Mouse (Mus musculus) olfactory bulb, adult 2 months (tissue): ENCODE results near the gene 4930556J24Rik. TPM values are rescaled to one million over a fixed set of nuclear protein-coding genes. Genes with fewer than 3 reads are reported as not detected.

ENCODE experiments used
- H3K27ac ChIP-seq: fragments of 200-500 bp; 2 replicates; pipeline ENCODE4 v1.5.1; 2012; ENCODE audit warnings: low read depth, low read length; ENCODE audit not compliant: insufficient read depth
- H3K4me1 ChIP-seq: fragments of 200-500 bp; 2 replicates; pipeline ENCODE4 v1.6.1; 2012; ENCODE audit warnings: low read length; ENCODE audit not compliant: control insufficient read depth, insufficient read depth
- H3K4me3 ChIP-seq: fragments of 200-500 bp; 2 replicates; pipeline ENCODE4 v1.5.1; 2012; ENCODE audit warnings: mild to moderate bottlenecking, low read depth, low read length, moderate library complexity; ENCODE audit not compliant: insufficient read depth
- CTCF ChIP-seq: fragments of 200-500 bp; IDR thresholded peaks from 2 replicates; pipeline ENCODE4 v1.5.1; 2012; ENCODE audit warnings: low read depth, mild to moderate bottlenecking, low read length, moderate library complexity; ENCODE audit not compliant: insufficient read depth
- POLR2A ChIP-seq: fragments of 200-500 bp; IDR thresholded peaks from 2 replicates; pipeline ENCODE4 v1.6.1; 2012; ENCODE audit warnings: mild to moderate bottlenecking, low read depth, low read length, moderate library complexity; ENCODE audit not compliant: insufficient read depth
- WGBS: fragments of 180-500 bp; shearing (Covaris S2); methylation state at CpG from one replicate; pipeline ENCODE4 v1.1.7; 2018; 5-methylcytosine and 5-hydroxymethylcytosine counted together
- polyA plus RNA-seq: library from polyadenylated mRNA; stranded (reverse); fragments of >200 nt; gene quantifications from 2 replicates; pipeline ENCODE4 v1.2.4, GENCODE M21; 2012; ENCODE audit warnings: low replicate concordance; ENCODE audit not compliant: missing spikeins, insufficient read depth, insufficient read length

4930556J24Rik gene
- polyA plus RNA-seq, 1 experiment: not detected

GRCm38 (mm10) chr11:3996840-3997239 is 20.3 kb upstream of the 4930556J24Rik start:
- WGBS: 95% methylated on average over 3 of the region's 3 CpGs
- Histone ChIP-seq H3K27ac (no peak overlapping the region), H3K4me3 (no peak overlapping the region), H3K4me1 (peaks cover 10% of the 10 kb centered on the region)
- TF ChIP-seq CTCF (no peak), POLR2A (no peak)

GRCm38 (mm10) chr11:3995511-3995910 is 18.9 kb upstream of the 4930556J24Rik start:
- H3K27ac ChIP-seq: no peak overlapping the region
- TF ChIP-seq CTCF (no peak), POLR2A (no peak)
- no peak overlapping the region for H3K4me3 ChIP-seq
- peaks cover 10% of the 10 kb centered on the region for H3K4me1 ChIP-seq
- WGBS: 89% methylated on average over 5 of the region's 5 CpGs

GRCm38 (mm10) chr11:3993914-3994313 is 17.3 kb upstream of the 4930556J24Rik start:
- Histone ChIP-seq H3K4me3 (no peak overlapping the region), H3K27ac (no peak overlapping the region), H3K4me1 (peaks cover 13% of the 10 kb centered on the region)
- TF ChIP-seq POLR2A (no peak), CTCF (no peak)
- WGBS: 82% methylated on average over 6 of the region's 6 CpGs

- Histone ChIP-seq H3K27ac (no peak overlapping the region), H3K4me3 (no peak overlapping the region), H3K4me1 (peaks cover 8% of the 10 kb centered on the region; the same call in 1 of the 2 replicates)
- TF ChIP-seq CTCF: no peak
- no peak for TF ChIP-seq POLR2A
- WGBS: 79% methylated on average over 6 of the region's 6 CpGs
These were observed 16.6 kb upstream of the 4930556J24Rik start for GRCm38 (mm10) chr11:3993132-3993531.

- Histone ChIP-seq H3K4me3 (no peak overlapping the region), H3K27ac (no peak overlapping the region), H3K4me1 (0 out of 2 replicates have a peak, but pooled peaks cover 3% of the 10 kb centered on the region)
- TF ChIP-seq POLR2A (no peak), CTCF (no peak)
- 57% methylated on average over 3 of the region's 3 CpGs for whole genome bisulfite sequencing
These were observed 13.2 kb upstream of the 4930556J24Rik start for GRCm38 (mm10) chr11:3989748-3990147.

DNA sequence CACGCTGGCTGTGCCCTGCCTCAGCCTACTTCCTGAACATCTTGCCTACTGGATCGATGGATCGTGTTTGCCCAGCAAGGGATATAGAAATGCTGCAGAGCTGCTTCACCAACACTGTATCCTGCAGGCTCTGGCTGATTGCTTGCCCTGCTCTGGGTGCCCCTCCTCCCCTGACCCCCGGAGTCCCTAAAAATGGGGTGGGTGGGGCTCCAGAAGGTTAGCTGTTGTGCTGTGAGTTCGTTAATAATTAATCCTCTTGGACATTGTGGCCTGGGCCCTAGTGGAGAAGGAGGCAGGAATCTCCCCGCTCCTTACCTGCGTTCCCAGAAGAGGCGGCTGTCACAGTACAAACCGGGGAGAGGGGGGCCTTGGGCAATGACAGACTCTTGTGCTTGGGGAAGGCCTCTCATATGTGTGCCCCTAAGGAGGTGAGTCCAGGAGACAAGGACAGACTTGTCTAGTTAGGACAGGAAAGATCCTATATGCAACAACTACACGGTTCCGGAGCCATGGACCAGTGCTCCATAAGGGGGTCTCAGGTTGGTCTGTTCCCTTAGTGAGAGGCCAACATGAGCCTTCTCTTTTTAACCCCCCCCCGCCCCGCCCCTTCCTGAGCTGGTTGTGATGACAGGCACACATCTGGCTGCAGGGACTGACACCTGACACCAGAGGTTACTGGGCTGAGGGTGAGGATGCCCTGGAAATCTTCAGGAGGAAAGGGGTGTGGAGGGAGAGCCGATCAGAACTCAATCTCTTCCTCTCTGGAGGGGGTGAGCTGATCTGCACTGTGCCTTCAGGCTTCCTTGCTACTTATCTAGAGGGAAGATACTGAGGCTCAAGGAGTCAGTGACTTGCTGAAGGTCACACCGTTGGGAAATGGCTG is 7.5 kb upstream of the 4930556J24Rik start:
- H3K27ac ChIP-seq: no peak overlapping the region
- peaks cover 6% of the 10 kb centered on the region for H3K4me1 ChIP-seq
- 18% methylated on average over 15 of the region's 15 CpGs for WGBS
- peak overlapping the region; percentile 49 for H3K4me3 ChIP-seq
- TF ChIP-seq CTCF (no peak), POLR2A (no peak)

DNA sequence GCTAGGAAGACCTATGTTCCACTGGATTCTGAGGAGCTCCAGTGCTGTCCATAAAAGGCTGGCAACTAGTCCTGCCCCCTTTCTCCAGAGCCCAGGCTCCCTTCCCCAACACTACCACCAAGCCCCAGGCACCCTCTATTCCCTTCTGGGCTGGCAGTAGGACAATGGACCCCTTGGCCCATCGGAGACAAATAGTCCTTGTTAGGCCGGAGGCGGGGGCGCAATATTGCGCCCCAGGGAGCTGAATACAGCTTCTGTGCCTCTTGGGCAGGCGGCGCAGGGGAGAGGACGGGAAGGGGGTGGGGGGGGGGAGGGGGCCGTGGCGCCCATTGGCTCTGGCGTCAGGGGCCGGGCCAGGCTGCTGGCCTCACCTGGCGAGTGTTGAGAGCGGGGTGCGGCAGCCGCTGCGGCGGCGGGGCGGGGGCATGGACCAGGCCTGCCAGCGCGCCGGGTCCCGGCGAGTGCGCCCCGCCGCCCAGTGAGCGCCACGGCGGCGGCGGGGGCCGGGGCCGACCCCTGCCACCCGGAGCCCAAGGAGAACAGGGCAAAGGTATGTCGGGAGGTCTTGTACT is 6.8 kb upstream of the 4930556J24Rik start, which contains the start of gene Gal3st1:
Gal3st1 (plus strand) TSS at position 346 of the 572 bp plus-strand sequence.
- H3K4me1 ChIP-seq: peaks cover 6% of the 10 kb centered on the region
- under 1% methylated on average over 37 of the region's 37 CpGs for WGBS
- TF ChIP-seq POLR2A (0 out of 2 replicates have a peak, but pooled peaks have one; percentile 14), CTCF (no peak)
- H3K4me3 ChIP-seq: peak within 1 kb of the TSS; percentile 49
- peak within 1 kb of the TSS; percentile 38; the same call in 1 of the 2 replicates for H3K27ac ChIP-seq

DNA sequence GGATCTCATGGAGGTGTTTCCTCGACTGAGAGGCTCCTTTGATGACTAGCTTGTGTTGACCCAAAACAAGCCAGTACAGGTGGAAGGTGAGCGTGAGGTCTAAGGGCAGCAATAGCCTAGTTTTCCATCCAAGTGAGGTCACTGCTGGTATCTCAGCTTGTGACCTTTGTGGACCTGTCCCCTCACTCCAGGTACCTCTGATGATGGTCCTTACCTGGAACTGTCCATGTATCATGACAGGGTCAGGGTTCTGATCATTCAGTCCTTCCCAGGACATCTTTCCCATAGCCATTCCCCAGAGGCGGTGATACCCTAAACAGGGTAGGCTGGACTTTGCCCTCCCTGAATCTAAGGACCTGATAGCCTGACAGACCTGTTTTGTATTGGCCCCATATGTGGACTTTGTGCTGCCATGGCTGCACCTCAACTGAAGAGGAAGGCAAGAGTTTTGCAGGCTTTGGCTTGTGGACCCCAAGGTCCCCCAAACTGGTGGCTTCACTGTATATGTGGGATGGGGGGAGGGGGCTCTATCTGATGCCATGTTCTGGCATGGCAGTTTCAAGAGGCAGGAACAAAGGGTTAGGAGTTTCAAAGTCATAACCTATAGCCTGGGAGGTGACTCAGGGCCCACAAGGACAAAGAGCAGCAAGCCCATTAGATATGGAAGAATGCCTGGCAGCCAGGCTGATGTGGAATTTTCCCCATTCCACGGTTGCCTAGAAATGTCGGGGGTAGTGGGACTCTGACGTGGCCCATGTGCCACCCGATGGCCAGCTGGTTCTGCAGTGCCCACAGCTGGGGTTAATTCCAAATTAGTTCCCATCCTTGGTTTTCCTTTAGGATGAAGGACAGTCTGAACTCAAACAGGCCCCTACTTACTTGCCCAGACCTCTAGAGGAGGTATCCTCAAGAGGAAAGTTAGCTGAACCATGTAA is 6.0 kb upstream of the 4930556J24Rik start:
- WGBS: 61% methylated on average over 7 of the region's 7 CpGs
- H3K4me3 ChIP-seq: no peak overlapping the region
- peaks cover 6% of the 10 kb centered on the region for H3K4me1 ChIP-seq
- peak overlapping the region; percentile 38; the same call in 1 of the 2 replicates for H3K27ac ChIP-seq
- TF ChIP-seq POLR2A (no peak), CTCF (no peak)
